Mouse (Mus musculus) thymus, postnatal 0 days (tissue): ENCODE data around the gene Kcnq1. TPM values are rescaled to one million over a fixed set of nuclear protein-coding genes. Genes with fewer than 3 reads are reported as not detected.

Experiments
- DNase-seq: peaks from one replicate; pipeline ENCODE4 v3.0.0-alpha.2; 2015; ENCODE audit warnings: low spot score
- polyA plus RNA-seq: library from polyadenylated mRNA; unstranded; fragments of >200 nt; fragmentation: Nextera tagmentation; extraction: Ambion mirVana; gene quantifications from 2 replicates; pipeline ENCODE4 v1.2.1, GENCODE M21; 2015

Gene Kcnq1
- 0.29 and 1.0 TPM in 2 replicates for polyA plus RNA-seq

DNA sequence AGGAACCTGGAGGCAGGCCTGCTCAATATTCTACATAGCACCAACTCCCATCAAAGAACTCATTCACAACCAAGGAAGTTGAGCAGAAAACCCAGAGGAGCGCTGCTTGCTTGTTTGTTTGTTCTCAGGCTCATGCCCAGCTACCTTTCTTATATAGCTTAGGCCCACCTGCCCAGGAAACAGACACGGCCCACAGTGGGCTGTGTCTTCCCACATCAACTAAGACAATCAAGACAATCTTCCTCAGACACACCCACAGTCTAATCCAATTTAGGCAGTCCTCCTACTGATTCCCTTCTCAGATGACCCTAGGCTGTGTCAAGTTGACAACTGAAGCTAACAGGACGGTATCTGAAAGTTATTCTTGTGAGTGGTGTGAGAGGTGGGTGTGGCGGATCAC lies at the start of gene Kcnq1:
Kcnq1 (plus strand) TSS at position 301 of the 400 bp plus-strand sequence.
- no peak for DNase-seq

DNA sequence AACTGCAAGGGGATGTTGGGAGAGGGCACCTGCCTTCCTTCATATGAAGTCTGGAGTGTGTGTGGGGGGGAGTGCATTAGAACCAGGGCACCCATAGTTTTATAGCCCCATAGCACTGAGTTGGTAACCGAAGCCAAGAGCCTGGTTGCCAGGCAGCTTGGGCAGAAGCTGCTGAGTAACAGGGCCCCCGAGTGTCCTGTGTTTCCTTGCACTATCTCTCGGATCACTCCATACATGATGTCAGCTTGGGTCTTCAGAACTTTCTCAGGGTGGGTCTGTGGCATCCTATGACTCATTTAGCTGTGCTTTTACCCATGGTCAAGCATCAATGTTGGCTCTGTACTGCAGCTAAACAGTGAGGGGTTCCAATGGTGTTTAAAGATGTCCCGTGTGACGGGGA lies 49.1 kb upstream of the Kcnq1 start:
- no peak for DNase-seq

DNA sequence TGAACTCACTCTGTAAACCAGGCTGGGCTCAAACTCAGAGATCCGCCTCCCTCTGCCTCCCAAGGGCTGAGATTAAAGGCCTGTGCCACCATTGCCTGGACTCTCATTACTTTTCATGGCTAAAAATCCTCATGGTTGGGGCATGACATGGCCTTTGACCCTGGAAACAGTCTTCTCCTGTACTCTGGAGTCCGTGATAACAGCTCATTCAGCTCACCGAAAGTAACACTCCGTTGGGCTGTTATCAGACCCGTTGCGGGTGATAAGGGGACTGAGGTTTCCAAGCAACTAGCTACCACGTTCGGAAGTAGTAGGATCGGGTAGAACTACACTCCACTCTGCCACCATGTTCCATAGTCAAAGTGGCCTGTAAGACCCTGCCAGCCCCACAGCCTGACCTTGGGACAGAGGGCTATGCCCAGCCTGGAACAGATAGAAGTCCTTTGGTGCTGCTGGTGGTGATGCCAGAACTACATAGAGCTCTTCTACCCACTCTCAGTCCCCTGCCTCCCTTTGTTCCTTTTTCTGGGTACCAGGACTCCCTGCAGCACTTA lies 48.4 kb upstream of the Kcnq1 start:
- DNase-seq = no peak

DNA sequence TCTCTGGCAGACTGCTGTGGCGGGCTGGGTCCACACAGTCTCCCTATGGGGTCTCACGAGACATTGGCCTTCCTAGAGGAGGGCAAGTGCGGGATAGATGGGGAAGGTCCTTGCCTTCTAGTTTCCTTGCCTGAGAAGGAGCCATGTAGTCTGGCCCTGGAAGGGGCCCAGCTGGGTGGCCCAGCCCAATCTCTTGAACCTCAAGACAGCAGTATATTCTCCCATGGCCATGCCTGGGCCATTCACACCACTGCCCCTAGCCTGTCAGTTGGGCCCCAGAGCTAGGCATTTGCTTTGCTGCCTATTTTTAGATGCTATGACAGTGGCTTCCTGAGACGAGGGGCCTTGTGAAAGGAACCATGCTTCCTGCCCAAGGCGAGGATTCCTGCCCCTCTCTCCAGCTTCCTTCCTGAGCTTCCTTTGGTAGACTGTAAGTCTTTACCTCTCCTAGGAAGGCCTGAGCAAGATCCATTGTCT lies 47.9 kb upstream of the Kcnq1 start:
- no peak for DNase-seq

DNA sequence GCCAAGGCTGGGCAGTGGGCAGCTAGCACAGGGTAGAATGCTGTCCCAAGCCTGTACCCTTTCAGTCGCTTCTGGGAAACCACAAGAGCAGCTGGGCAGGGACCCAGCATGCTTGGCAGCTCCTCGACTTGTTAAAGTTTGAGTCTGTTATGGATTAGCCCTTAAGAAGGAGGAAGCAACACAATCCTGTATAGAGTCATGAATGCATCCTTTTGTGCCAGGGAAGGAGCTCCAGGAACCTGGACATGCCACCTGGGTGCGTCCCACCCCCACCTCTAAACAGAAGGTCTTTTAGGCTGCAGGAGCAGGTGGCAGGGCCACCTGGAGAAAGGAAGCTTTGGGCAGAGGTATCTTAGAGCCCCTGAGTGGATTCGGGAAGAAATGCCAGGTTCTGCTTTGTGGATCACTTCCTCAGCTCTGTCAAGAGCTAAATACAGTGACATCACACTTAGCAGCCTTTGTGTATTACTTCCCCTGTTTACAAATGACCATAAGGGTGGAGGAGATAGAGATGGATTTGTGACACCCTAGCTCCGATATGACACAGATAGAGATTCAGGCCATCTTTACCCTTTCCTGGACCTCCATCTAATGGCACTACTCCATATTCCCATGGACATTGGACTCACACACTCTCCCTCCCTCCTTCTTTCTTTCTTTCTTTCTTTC lies 46.8 kb upstream of the Kcnq1 start:
- DNase-seq = no peak

DNA sequence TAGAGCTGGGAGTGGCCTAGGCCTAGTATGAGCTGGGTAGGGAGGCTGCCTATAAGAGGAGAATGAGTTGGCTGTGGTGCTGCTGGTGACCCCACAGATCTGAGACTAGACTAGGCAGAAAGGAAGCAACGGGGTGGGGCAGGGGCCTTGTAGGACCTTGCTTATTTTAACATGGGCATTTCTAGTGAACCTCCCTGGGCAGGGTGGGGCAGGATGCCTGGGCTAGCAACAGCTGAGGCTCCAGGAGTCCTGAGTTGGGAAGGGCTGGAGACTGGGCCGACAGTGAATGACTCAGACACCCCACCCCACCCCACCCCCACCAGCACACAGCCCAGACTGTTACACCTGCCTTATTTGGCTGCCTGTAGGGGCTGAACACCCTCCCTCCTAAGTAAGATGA lies 43.5 kb upstream of the Kcnq1 start:
- DNase-seq = no peak

DNA sequence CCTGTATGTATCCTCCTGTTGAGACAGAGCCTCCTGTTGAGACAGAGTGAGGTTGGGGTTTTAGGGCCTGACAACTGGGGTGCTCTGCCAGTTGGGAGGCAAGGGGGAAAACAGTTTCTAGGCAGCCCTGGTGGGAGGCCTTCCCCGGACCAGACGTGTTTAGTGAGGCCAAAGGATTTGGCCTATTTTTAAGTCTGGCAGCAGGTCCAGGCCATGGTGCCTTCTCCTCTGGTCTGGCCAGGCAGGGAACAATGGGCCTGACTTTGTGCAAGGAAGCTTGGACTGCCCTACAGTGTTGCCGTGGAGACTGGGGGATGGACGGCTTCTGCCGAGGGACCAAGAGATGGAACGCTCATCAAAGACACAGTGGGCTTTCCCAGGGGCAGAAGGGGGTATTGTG lies 41.9 kb upstream of the Kcnq1 start:
- no peak for DNase-seq

DNA sequence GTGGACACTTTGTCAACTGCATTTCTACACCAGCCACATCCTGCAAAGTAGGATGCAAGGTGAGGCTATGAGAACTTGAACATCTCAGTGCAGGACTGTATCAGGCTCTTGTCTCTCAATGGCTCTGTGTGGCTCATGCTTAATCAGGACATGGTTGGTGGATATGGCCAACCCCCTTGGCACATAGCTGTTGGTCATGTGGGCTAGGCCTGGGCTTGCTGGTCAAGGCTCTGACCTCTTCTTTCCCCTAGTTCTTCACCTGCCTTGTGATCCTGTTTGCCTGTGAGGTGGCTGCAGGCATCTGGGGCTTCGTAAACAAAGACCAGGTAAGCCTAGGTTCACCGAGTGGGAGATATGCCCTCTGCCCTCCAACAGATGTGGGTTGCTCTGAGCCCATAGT lies 40.5 kb upstream of the Kcnq1 start:
- no peak for DNase-seq

DNA sequence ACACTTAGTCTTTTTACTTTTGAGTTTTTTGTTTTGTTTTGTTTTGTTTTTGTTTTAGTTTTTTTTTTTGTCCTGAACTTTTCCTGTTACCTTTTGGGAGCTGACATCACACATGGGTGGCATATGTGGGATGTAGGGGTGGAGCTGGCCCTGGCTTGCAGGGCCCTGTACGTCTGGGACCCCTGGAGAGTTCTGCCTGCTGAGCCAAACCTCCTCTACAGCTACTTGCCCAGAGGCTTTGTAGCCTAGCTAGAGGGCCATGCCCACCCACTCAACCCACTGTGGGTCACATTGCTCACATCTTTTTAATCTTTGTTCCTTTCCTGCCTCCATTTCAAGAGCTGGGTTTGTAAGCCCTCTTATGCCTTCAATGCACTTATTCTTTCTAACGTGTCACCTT lies 38.7 kb upstream of the Kcnq1 start:
- no peak for DNase-seq

DNA sequence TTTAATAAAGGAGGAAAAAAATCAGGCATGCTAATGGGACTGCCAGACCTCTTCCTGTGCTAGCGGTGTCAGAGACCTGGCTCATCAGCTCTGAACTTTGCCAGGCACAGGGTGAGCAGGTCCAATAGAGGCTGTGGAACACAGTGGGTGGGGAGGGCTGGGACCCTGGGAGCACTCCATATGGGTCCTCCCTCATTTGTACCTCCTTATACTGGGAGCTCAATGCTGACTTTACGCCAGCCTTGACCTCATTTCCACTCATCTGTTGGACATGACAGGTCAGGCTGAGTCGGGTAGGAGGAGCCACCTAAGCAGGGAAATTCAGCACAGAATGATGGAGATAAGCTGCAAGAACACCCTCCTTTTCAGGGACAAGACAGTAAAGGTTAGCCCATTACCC lies 38.3 kb upstream of the Kcnq1 start:
- DNase-seq = no peak

DNA sequence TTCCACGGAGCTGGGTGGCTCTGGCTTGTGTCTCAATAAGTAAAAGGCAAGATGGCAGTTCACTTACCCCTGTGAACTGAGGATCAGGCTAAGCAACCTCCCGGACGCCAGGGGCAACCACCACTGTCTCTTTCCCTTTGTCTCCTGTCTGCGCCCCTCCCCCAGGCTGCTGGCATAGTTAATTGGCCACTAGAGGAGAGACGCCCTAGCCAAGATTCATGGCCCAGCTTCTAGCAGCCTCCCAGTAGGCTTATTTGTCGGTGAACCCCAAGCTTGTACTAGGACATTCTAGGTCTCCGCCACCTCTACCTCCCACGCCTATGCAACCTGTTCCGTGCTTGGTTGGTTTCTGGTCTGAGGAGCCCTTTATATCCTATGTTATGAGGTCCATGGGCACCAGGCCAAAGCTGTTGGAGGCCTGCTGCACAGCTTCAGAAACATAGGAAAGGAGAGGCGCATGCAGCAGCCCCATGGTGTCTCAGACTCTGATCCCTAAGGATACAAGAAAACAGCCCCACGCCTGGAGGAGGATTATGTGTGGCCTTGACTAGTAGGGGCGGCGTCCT lies 37.8 kb upstream of the Kcnq1 start:
- no peak for DNase-seq

DNA sequence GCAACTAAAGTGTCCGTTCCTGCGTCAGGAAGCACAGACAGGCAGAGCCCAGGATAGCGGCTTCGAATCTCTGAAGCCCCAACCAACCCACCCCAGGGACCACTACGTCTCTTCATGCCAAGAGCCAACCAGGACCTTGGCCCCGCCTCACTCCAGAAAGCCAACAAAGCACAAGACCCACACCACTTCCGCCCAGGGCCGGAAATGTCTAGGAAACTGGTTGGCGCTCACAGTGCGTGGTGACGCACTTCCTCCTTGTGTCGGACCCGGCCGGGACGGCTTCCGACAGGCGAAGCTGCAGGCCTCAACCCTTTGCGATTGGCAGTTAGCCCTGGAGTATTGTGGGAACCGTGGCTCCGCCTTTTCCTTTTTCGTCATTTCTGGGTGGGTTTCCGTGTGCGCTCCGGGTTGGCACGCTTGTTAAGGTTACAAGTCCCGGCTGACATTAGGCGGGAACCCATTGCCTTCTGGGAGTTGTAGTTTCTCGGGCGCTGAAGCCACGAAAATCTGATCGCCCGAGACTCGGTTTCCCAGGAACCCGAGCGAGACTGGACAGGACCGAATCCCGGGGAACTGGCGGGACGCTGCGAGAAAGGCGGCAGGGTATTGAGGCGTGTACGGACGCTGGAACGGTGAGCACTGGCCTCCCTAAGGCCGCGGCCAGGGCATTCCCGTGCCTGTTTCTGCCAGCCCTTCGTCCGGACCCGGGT lies 37.1 kb upstream of the Kcnq1 start, which contains the start of gene Tssc4:
Tssc4 (plus strand) TSS at position 368 of the 710 bp plus-strand sequence.
- peak; percentile 100 for DNase-seq

DNA sequence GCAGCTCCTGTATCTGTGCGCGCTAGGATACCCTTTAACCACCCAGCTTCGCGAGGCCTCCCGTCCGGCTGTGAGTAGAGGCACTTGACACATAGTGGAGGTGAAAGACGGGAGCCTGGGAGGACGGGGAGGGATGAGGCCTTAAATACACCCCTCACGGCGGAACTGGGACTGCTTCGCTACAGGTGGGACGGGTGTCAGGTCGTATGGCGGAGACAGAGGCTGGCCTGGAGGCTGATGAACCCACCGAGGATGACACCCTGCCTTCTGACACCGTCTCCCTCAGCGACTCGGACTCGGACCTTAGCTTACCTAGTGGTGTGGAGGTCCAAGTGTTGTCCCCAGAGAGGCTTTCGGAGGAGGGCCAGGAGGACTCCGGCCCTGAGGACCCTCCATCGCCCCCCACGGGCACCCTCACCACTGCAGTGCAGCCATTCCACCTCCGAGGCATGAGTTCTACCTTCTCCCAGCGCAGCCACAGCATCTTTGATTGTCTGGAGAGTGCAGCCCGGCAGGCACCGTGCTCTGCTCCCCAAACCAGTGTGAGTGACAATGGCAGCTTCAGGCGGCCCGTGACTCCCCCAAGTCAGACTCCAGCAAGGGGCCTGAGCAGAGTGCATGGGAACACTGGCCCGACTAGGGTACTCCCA lies 36.3 kb upstream of the Kcnq1 start:
- DNase-seq = peak; percentile 23

DNA sequence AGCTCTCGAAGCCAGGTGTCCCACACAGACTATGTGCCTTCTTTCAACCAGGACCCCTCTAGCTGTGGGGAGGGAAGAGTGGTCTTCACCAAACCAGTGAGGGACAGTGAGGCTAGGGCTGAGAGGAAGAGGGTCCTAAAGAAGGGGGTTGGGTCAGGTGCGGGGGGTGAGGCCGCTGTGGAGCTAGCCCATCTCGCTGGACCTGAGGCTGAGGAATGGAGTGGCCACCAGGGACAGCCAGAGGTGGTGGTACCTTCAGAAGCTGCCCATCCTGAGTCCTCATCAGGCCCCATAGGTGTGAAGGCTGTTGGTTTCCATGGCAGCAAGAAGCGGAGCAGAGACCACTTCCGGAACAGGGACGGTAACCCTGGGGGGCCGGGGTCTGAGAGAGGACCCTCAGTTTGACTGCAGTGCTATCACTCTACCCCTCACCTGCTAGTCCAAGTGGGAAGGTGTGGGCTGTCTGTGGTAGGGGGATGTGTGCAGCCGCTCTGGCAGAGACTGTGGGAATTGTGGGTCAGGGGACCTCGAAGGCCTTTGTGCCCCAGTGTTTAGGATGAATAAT lies 35.6 kb upstream of the Kcnq1 start:
- no peak for DNase-seq

DNA sequence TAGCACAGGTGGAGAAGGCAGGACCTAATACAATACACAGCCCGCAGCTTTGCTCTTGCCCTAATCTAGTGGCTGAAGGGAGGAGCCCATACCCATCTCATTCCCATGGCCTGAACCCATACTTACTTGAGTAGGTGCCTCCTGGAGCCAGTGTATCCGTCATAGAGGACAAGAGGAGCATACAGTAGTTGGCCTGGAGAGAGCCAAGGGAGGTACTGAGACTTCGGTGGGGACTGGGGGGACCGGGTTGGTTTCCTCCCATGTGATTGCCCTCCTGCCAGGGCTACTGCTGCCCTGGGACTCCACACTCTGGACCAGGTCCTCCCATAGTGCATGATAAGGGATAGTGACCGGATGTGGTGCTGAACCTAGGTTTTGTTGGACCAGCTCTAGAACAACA lies 33.6 kb upstream of the Kcnq1 start:
- no peak for DNase-seq

DNA sequence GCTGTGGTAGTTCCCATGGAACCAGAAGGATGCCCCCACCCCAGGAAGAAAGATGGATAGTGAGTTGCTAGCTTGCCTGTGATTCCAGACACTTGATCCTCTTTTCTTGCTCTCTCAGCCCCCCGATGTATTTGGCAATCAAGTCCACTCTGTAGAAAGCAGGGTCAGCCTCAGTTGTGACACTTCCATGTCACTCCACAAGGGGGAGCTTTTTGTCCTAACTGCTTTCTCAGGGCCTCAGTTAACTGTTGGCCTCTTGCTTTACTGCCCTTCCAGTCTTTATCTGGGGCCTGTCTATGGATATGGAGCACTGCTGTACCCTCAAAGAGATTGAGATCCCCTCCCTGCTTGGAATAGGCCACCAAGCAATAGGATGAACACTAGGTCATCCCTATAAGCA lies 33.1 kb upstream of the Kcnq1 start:
- DNase-seq = peak; percentile 43

DNA sequence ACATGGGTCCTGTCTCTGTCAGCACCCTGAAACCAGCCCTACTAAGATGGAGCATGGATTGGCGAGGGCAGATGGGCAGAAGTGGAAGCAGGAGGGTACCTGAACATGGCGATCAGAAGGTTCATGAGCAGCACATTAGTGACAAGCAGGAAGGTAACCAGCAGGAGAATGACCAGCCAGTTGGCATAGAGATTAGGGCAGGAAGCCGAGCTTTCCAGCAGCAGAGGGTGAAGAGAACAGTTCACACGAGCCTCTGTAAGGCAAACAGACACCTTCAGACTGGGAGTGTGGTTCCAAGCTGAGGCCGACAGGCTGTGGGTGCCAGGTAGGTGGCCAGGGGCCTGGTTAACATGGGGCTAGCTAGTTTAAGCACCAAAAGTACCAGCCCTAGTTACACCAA lies 30.8 kb upstream of the Kcnq1 start:
- no peak for DNase-seq

DNA sequence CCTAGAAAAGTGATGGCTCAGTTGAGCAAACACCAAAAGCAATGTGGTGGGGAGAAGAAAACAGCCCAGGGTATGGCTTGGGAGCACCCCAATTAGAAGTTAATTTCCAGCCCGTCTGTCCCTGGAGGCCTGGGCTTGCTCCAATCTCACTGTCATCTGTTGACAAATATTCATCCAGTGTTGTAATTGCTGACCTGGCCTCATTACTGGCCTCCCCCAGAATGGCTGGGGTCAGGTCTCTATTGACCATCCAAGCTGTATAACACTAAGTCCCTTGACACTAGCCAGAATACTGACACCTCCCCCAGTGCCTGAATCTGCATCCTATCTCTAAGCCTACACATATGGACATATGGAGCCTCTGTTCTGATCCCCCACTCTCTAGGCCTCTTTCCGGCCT lies 28.8 kb upstream of the Kcnq1 start:
- no peak for DNase-seq

DNA sequence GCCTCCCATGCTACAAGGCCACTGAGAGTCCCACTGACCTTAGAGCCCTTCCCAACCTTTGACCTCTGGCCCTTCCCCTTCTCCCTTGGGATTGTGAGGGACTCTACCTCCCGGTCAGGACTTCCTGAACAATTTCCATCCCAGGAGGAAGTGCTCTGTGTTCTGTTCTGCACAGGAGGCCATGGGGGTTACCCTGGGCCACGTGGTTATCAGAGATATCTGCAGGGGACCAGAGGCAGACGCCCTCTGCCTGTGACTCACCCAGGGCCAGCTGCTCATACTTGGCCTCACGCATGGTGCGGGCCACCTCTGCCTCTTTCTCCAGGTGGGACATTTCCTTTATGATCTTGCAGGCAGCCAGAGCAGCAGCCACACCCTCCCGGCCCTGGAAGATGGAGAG lies 24.1 kb upstream of the Kcnq1 start:
- DNase-seq = no peak

DNA sequence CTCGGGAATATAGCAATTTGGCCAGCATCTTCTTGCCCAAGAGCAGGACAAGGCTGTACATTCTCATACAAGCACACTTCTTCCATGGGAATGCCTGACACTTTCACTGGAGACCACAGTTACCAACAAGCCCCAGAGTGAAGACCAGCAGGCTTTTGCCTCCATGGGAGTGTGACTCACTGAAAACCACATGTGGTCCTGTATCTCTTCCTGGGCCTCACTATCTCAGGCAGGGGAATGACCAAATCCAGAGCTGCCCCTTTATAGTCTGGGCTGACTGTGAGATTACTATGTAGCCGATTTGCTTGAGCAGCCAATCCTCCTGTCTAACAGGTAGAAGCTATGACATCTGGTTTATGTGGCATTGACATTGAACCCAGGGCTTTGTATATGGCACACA lies 22.5 kb upstream of the Kcnq1 start:
- DNase-seq = no peak

DNA sequence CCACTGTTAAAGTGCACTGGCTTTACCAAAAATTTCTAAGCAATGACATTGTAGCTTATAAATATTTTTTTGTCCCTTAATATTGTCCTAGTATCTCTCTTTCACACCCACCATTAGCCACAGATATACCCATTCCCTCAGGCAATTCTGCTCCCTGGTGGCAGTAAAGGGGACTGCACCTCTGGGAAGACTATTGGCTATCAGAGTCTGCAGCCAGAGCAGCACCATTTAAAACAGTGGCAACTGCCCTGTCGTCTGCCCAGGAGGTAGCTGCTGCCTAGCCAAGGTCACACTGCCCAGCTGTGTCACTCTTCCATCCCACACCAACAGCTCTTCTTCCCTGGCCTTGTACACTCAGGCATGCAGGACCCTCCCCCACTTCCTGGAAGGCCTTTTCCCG lies 19.8 kb upstream of the Kcnq1 start:
- peak; percentile 60 for DNase-seq
